Mouse (Mus musculus): ENCODE results near the gene Arpc2. TPM values are rescaled to one million over a fixed set of nuclear protein-coding genes. Genes with fewer than 3 reads are reported as not detected.

Arpc2 gene
- total RNA-seq, 2 experiments from 2014 or later: 249 to 278 TPM

- H3K4me3 ChIP-seq: no peak overlapping the region
- no peak for DNase-seq (ENCODE audit: extremely low spot score in 1 of 2, low spot score in 2 of 2)
Observed at GRCm38 (mm10) chr1:74205881-74206280, 30.0 kb upstream of the Arpc2 start.

GRCm38 (mm10) chr1:74206642-74207041, 29.2 kb upstream of the Arpc2 start:
- DNase-seq (ENCODE audit: extremely low spot score in 1 of 2, low spot score in 2 of 2): no peak
- no peak for TF ChIP-seq CTCF (IDR thresholded peaks at IDR 0.05)
- Histone ChIP-seq H3K4me3 (no peak overlapping the region), H3K27ac (no peak overlapping the region)
- intact Hi-C loops (cut with DNase I): loop anchor here (2.0 to 5.0 kb wide), 5 partner anchors 34 to 246 kb away; partner anchors contain the start of genes Catip and Gpbar1

More at GRCm38 (mm10) chr1:74205881-74206280, 30.0 kb upstream of the Arpc2 start:
- intact Hi-C loops (cut with DNase I): loop anchor here (2.0 to 5.0 kb wide), 5 partner anchors 35 to 247 kb away; partner anchors contain the start of genes Catip and Gpbar1
- H3K27ac ChIP-seq: no peak overlapping the region
- TF ChIP-seq CTCF (IDR thresholded peaks at IDR 0.05): peak; percentile 86

DNA sequence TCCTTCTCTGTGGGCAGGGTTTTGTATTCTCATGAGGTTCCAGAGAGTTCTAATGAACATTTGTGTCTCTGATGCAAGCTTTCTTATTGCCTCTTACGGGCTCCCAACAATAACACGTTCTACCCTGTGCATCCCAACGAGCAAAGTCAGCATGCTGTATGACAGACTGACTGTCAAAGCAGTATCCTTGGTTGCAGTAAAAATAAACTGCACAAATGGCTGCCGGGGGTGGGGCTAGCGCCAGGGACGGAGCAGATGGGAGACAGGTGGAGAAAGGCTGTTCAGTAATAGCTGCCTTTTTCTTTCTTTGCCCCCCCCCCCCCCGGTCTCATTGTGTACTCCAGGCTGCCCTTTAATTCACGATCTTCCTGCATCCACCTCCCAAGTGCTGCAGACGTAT, 28.0 kb upstream of the Arpc2 start:
- intact Hi-C loops (cut with DNase I): loop anchor here (2.0 to 5.0 kb wide), 5 partner anchors 33 to 245 kb away; partner anchors contain the start of genes Catip and Gpbar1

GRCm38 (mm10) chr1:74208941-74209340, 26.9 kb upstream of the Arpc2 start:
- Histone ChIP-seq H3K27ac (no peak overlapping the region), H3K4me3 (no peak overlapping the region)
- no peak for TF ChIP-seq CTCF (IDR thresholded peaks at IDR 0.05)
- intact Hi-C loops (cut with DNase I): loop anchor here (5.0 kb wide), 2 partner anchors 153 to 178 kb away; partner anchors contain the start of gene Catip
- DNase-seq (ENCODE audit: extremely low spot score in 1 of 2, low spot score in 2 of 2): no peak

More for the DNA sequence above, 28.0 kb upstream of the Arpc2 start:
- no peak overlapping the region for H3K27ac ChIP-seq
- TF ChIP-seq CTCF (IDR thresholded peaks at IDR 0.05): no peak
- DNase-seq (ENCODE audit: extremely low spot score in 1 of 2, low spot score in 2 of 2): peak; percentile 23 to 34
- no peak overlapping the region for H3K4me3 ChIP-seq

GRCm38 (mm10) chr1:74219922-74220321, 16.0 kb upstream of the Arpc2 start:
- Histone ChIP-seq H3K4me3 (no peak overlapping the region), H3K27ac (no peak overlapping the region)
- intact Hi-C loops (cut with DNase I): no loop called here
- TF ChIP-seq CTCF (IDR thresholded peaks at IDR 0.05): no peak; the same call in 1 of the 2 replicates
- no peak for DNase-seq (ENCODE audit: extremely low spot score in 1 of 2, low spot score in 2 of 2)

DNA sequence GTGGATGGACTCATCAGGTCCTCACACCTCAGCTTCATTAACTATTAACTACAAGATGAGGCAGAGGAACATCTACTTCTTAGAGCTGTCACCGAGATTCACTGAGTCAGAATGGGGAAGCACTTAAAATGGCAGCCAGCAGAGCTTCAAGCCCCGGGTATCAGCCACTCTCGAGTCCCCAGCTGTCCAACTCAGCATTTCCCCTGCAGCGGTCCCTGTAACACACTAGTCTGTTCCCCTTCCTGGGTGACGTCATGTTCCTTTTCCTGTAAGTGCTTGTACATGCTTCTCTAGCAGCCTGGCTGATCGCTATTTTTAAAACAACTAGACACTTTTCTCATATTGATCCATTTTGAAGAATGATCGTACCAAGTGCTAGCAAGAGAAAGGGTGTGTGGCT, 8.6 kb upstream of the Arpc2 start:
- DNase-seq (ENCODE audit: extremely low spot score in 1 of 2, low spot score in 2 of 2): peak in 1 of 2 experiments; percentile 22

GRCm38 (mm10) chr1:74229942-74230341, 5.9 kb upstream of the Arpc2 start:
- Histone ChIP-seq H3K27ac (no peak overlapping the region), H3K4me3 (no peak overlapping the region)
- TF ChIP-seq CTCF (IDR thresholded peaks at IDR 0.05): no peak
- no peak for DNase-seq (ENCODE audit: extremely low spot score in 1 of 2, low spot score in 2 of 2)
- intact Hi-C loops (cut with DNase I): no loop called here

More for the DNA sequence above, 8.6 kb upstream of the Arpc2 start:
- TF ChIP-seq CTCF (IDR thresholded peaks at IDR 0.05): no peak
- Histone ChIP-seq H3K4me3 (no peak overlapping the region), H3K27ac (peak overlapping the region; percentile 44; the same call in 1 of the 2 replicates)
- intact Hi-C loops (cut with DNase I): no loop called here

- no peak for DNase-seq (ENCODE audit: extremely low spot score in 1 of 2, low spot score in 2 of 2)
- H3K27ac ChIP-seq: no peak overlapping the region
- intact Hi-C loops (cut with DNase I): no loop called here
- no peak overlapping the region for H3K4me3 ChIP-seq
- TF ChIP-seq CTCF (IDR thresholded peaks at IDR 0.05): no peak
Observed at GRCm38 (mm10) chr1:74230992-74231391, 4.9 kb upstream of the Arpc2 start.

GRCm38 (mm10) chr1:74236590-74237317, 870 bp downstream of the Arpc2 start:
- peak in 1 of 2 experiments; percentile 40 for DNase-seq (ENCODE audit: extremely low spot score in 1 of 2, low spot score in 2 of 2)
- H3K4me3 ChIP-seq: peak overlapping the region; percentile 85
- intact Hi-C loops (cut with DNase I): loop anchor here (1.0 to 5.0 kb wide), 2 partner anchors 48 to 156 kb away; partner anchors contain the start of genes Aamp, Ctdsp1 and Pnkd
- peak overlapping the region; percentile 98 for H3K27ac ChIP-seq
- no peak for TF ChIP-seq CTCF (IDR thresholded peaks at IDR 0.05)

DNA sequence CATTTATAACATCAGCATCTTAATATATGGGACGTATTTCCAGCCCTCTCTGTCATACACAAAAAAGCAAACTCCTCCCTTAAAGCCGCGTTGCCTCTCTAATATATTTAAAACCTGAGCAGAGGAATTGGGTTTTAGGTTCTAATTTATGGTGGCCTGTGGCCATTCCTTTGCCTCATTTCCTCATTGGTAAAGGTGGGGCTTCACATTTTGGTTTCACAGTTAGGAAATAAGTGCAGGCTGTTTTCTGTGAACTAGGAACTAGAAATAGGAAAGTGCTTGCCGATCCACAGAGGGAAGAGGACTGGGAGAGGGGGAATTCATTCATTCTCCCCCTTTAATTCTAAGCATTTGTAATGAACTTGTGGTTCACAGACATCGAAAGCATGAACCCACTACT, 1.8 kb downstream of the Arpc2 start:
- H3K27ac ChIP-seq: peak overlapping the region; percentile 98
- H3K4me3 ChIP-seq: peak overlapping the region; percentile 85
- intact Hi-C loops (cut with DNase I): loop anchor here (5.0 kb wide), 1 partner anchor 155 kb away; the partner anchor contains the start of gene Ctdsp1
- no peak for TF ChIP-seq CTCF (IDR thresholded peaks at IDR 0.05)
- no peak for DNase-seq (ENCODE audit: extremely low spot score in 1 of 2, low spot score in 2 of 2)

GRCm38 (mm10) chr1:74238136-74238535, 2.3 kb downstream of the Arpc2 start:
- no peak overlapping the region for H3K27ac ChIP-seq
- no peak for DNase-seq (ENCODE audit: extremely low spot score in 1 of 2, low spot score in 2 of 2)
- TF ChIP-seq CTCF (IDR thresholded peaks at IDR 0.05): no peak
- intact Hi-C loops (cut with DNase I): loop anchor here (5.0 kb wide), 1 partner anchor 154 kb away; the partner anchor contains the start of gene Ctdsp1
- peak overlapping the region; percentile 85 for H3K4me3 ChIP-seq

GRCm38 (mm10) chr1:74239162-74239561, 3.3 kb downstream of the Arpc2 start:
- TF ChIP-seq CTCF (IDR thresholded peaks at IDR 0.05): no peak
- intact Hi-C loops (cut with DNase I): loop anchor here (5.0 kb wide), 1 partner anchor 153 kb away; the partner anchor contains the start of gene Ctdsp1
- DNase-seq (ENCODE audit: extremely low spot score in 1 of 2, low spot score in 2 of 2): no peak
- Histone ChIP-seq H3K27ac (peak overlapping the region; percentile 74), H3K4me3 (peak overlapping the region; percentile 85)
